In genomic region chr7:27354783-27355182, GRCm38 (mm10) we compare ENCODE assay signal across 10 mouse cellular contexts. TPM values are rescaled to one million over a fixed set of nuclear protein-coding genes. Genes with fewer than 3 reads are reported as not detected.
DNase-seq lines count a peak whose midpoint lies in the region; ATAC-seq and TF ChIP-seq lines count a peak whose summit lies in the region.
"Had no signal": no experiment of that assay in that cellular context is flagged by ENCODE, and none has a peak within 500 bp of the region (broad histone marks: within the 10 kb centered on the region; RNA-seq: fewer than 3 reads in every experiment).

No protein-coding gene starts in this region.

- no peaks in the 10 kb centered on the region for H3K27me3 ChIP-seq in kidney, postnatal 0 days (ENCODE audit: insufficient read depth, low read length)
- H3K27me3 ChIP-seq in forebrain, embryonic 12.5 days = peaks cover 37% of the 10 kb centered on the region
- H3K27me3 ChIP-seq in neural tube, embryonic 15.5 days (replicated peaks) = peaks cover 32% of the 10 kb centered on the region
- H3K27me3 ChIP-seq: Patski had no signal

- 0 out of 2 replicates have a peak, but pooled peaks cover 7% of the 10 kb centered on the region for H3K36me3 ChIP-seq in kidney, postnatal 0 days (ENCODE audit: insufficient read depth, low read length)
- H3K36me3 ChIP-seq in forebrain, embryonic 12.5 days (replicated peaks) = peaks cover 31% of the 10 kb centered on the region
- peaks cover 7% of the 10 kb centered on the region for H3K36me3 ChIP-seq in neural tube, embryonic 15.5 days

- peak overlapping the region; percentile 82 for H3K4me2 ChIP-seq in kidney, postnatal 0 days (ENCODE audit: low read length)
- peak overlapping the region; percentile 65 for H3K4me2 ChIP-seq in forebrain, embryonic 12.5 days
- peak overlapping the region; percentile 80 for H3K4me2 ChIP-seq in neural tube, embryonic 15.5 days

- no peaks in the 10 kb centered on the region for H3K9me3 ChIP-seq in kidney, postnatal 0 days (replicated peaks; ENCODE audit: low read length)
- H3K9me3 ChIP-seq in forebrain, embryonic 12.5 days = no peaks in the 10 kb centered on the region
- H3K9me3 ChIP-seq in neural tube, embryonic 15.5 days (replicated peaks) = no peaks in the 10 kb centered on the region

- no peak overlapping the region for H3K27ac ChIP-seq in kidney, postnatal 0 days
- H3K27ac ChIP-seq in forebrain, embryonic 12.5 days = no peak overlapping the region
- no peak overlapping the region for H3K27ac ChIP-seq in neural tube, embryonic 15.5 days (replicated peaks)

- WGBS in kidney, postnatal 0 days = 43% methylated on average over 4 of the region's 4 CpGs
- 54% methylated on average over 4 of the region's 4 CpGs for WGBS in forebrain, embryonic 12.5 days
- 52% methylated on average over 4 of the region's 4 CpGs for WGBS in neural tube, embryonic 15.5 days

- no peak for DNase-seq in kidney, postnatal 0 days (ENCODE audit: low spot score)
- DNase-seq in kidney, adult 11 months = no peak
- DNase-seq in liver (peak; percentile 48), adipocyte (ENCODE audit: low spot score) (no peak)
- DNase-seq in right cerebral cortex, postnatal 14 days = no peak
- no peak for DNase-seq in gastrocnemius, postnatal 4 days (ENCODE audit: low spot score in 2 of 2)

- peak overlapping the region; percentile 57 for H3K4me3 ChIP-seq in kidney, postnatal 0 days (replicated peaks; ENCODE audit: low read depth, low read length)
- H3K4me3 ChIP-seq in forebrain, embryonic 12.5 days (replicated peaks) = peak overlapping the region; percentile 67
- H3K4me3 ChIP-seq in neural tube, embryonic 15.5 days (replicated peaks) = peak overlapping the region; percentile 75

- no peak for ATAC-seq in kidney, postnatal 0 days (replicated peaks; ENCODE audit: low FRiP score, low read depth)
- no peak for ATAC-seq in forebrain, embryonic 12.5 days (ENCODE audit: low FRiP score)
- no peak for ATAC-seq in neural tube, embryonic 15.5 days (ENCODE audit: low FRiP score)

- no peak for TF ChIP-seq CTCF in kidney, postnatal 0 days (IDR thresholded peaks at IDR 0.05; ENCODE audit: low read depth)

- H3K4me1 ChIP-seq in kidney, postnatal 0 days (replicated peaks; ENCODE audit: insufficient read depth, low read length) = peaks cover 14% of the 10 kb centered on the region; the same call in 1 of the 2 replicates
- peaks cover 28% of the 10 kb centered on the region for H3K4me1 ChIP-seq in forebrain, embryonic 12.5 days
- peaks cover 28% of the 10 kb centered on the region for H3K4me1 ChIP-seq in neural tube, embryonic 15.5 days

- no peak overlapping the region for H3K9ac ChIP-seq in kidney, postnatal 0 days (ENCODE audit: low read depth, low read length)
- H3K9ac ChIP-seq in forebrain, embryonic 12.5 days = peak overlapping the region; percentile 69
- peak overlapping the region; percentile 66 for H3K9ac ChIP-seq in neural tube, embryonic 15.5 days (replicated peaks)

RNA-seq across cellular contexts. Expression of gene Shkbp1, which starts 1.0 kb away (rescaled TPM):
- 34.1 and 40.2 TPM in 2 replicates for polyA plus RNA-seq in kidney, postnatal 0 days (2015; fragmentation: Nextera tagmentation; extraction: Ambion mirVana)
- 77.1 and 81.2 TPM in 2 replicates for polyA plus RNA-seq in forebrain, embryonic 12.5 days (2016; fragmentation: Nextera tagmentation; extraction: Ambion mirVana)
- polyA plus RNA-seq in neural tube, embryonic 15.5 days (2015; fragmentation: Nextera tagmentation; extraction: Ambion mirVana) = 28.9 and 33.4 TPM in 2 replicates
- total RNA-seq in gastrocnemius, postnatal 4 days (2021) = 10 to 100 TPM; 11.0 to 11.5 TPM

RNA-seq across cellular contexts. Expression of gene Gm20479, which starts 2.4 kb away (rescaled TPM):
- polyA plus RNA-seq in kidney, postnatal 0 days (2015; fragmentation: Nextera tagmentation; extraction: Ambion mirVana) = 0.57 TPM in 1 of 2 replicates, not detected in the other
- 1.5 TPM in 1 of 2 replicates, not detected in the other for polyA plus RNA-seq in forebrain, embryonic 12.5 days (2016; fragmentation: Nextera tagmentation; extraction: Ambion mirVana)
- not detected in 2 replicates for polyA plus RNA-seq in neural tube, embryonic 15.5 days (2015; fragmentation: Nextera tagmentation; extraction: Ambion mirVana)
- total RNA-seq in gastrocnemius, postnatal 4 days (2021) = not detected
- total RNA-seq: left cerebral cortex, adult 2 months had no signal

RNA-seq across cellular contexts. Expression of gene Ltbp4, which starts 17.3 kb away (rescaled TPM):
- 41.7 and 43.8 TPM in 2 replicates for polyA plus RNA-seq in kidney, postnatal 0 days (2015; fragmentation: Nextera tagmentation; extraction: Ambion mirVana)
- 12.4 and 16.5 TPM in 2 replicates for polyA plus RNA-seq in forebrain, embryonic 12.5 days (2016; fragmentation: Nextera tagmentation; extraction: Ambion mirVana)
- 10.7 and 17.8 TPM in 2 replicates for polyA plus RNA-seq in neural tube, embryonic 15.5 days (2015; fragmentation: Nextera tagmentation; extraction: Ambion mirVana)
- 100 to 1,000 TPM; 152 to 169 TPM for total RNA-seq in gastrocnemius, postnatal 4 days (2021)
